Mouse (Mus musculus): Measurements from ENCODE around the gene Hspa12a.

- TF ChIP-seq CTCF (conservative IDR thresholded peaks at IDR 0.05; ENCODE audit: insufficient read depth, insufficient read length, low read depth, low read length) (peak; percentile 94), POLR2A (IDR thresholded peaks at IDR 0.05; ENCODE audit: low read depth, low read length) (no peak)
Measured at GRCm38 (mm10) chr19:58806364-58806763, 137.1 kb downstream of the Hspa12a start.

Measured in kidney, adult 2 months (tissue).